Mouse (Mus musculus) testis, adult 2 months (tissue): ENCODE measurements around the gene Cdk5rap3. TPM values are rescaled to one million over a fixed set of nuclear protein-coding genes. Genes with fewer than 3 reads are reported as not detected.

Experiments
- H3K27ac ChIP-seq: fragments of 200-500 bp; 2 replicates; pipeline ENCODE4 v1.5.1; 2012; ENCODE audit warnings: low read depth, low read length; ENCODE audit not compliant: control insufficient read depth, insufficient read depth
- H3K27me3 ChIP-seq: fragments of 200-500 bp; 2 replicates; pipeline ENCODE4 v1.6.1; 2012; ENCODE audit warnings: mild to moderate bottlenecking, low read length, moderate library complexity; ENCODE audit not compliant: control insufficient read depth, insufficient read depth
- H3K36me3 ChIP-seq: fragments of 200-500 bp; 2 replicates; pipeline ENCODE4 v1.6.1; 2012; ENCODE audit warnings: mild to moderate bottlenecking, low read length; ENCODE audit not compliant: control insufficient read depth, insufficient read depth
- H3K4me1 ChIP-seq: fragments of 200-500 bp; 2 replicates; pipeline ENCODE4 v1.6.1; 2012; ENCODE audit warnings: low read length; ENCODE audit not compliant: control insufficient read depth, insufficient read depth
- H3K4me3 ChIP-seq: fragments of 200-500 bp; 2 replicates; pipeline ENCODE4 v1.5.1; 2012; ENCODE audit warnings: low read depth, mild to moderate bottlenecking, low read length, moderate library complexity, mixed read lengths; ENCODE audit not compliant: control insufficient read depth
- CTCF ChIP-seq: fragments of 200-500 bp; IDR thresholded peaks from 2 replicates; pipeline ENCODE4 v1.5.1; 2012; ENCODE audit warnings: low read depth, mild to moderate bottlenecking, inconsistent platforms, low read length, moderate library complexity; ENCODE audit not compliant: control insufficient read depth, insufficient read depth, insufficient replicate concordance
- POLR2A ChIP-seq: fragments of 200-500 bp; IDR thresholded peaks from 2 replicates; pipeline ENCODE4 v1.6.1; 2012; ENCODE audit warnings: low read depth, mild to moderate bottlenecking, inconsistent platforms, low read length, moderate library complexity; ENCODE audit not compliant: control insufficient read depth
- polyA plus RNA-seq: library from polyadenylated mRNA; depleted of rRNA; stranded (reverse); fragments of >200 nt; gene quantifications from 2 replicates; pipeline ENCODE4 v1.2.3, GENCODE M21; 2012

Cdk5rap3 gene
- polyA plus RNA-seq, 1 experiment = 75.0 TPM

DNA sequence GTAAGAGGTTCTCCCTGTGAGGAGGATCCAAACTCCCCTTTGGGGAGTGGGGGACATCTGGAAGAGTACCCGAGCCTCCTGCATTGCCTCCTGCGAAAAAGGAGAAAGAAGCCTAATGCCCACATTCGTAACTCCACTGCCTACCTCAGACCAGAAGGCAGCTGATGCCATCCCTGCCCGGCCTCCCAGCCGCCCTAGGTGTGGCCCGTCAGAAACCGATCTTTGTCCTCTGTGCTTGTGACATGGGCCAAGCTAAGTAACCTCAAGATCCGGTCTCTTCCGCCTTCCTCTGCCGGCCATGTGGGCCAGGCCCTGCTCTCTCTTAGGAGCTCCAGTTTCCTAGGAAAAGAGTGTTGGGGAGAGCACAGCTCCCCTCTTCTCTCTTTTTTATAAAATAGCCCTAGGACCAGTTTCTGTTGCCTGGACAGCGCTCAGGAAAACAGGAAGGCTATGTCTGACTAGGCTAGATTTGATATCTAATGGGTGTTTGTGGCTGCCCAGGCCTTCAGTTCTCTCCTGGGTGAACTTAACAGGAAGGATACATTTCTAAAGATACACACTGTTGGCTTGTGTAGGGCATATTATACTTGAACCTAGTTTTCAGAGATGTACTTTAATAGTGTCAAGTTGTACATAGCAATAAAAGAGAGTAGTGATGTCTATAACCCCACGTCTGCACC, 9.3 kb upstream of the Cdk5rap3 start:
- no peaks in the 10 kb centered on the region for H3K4me1 ChIP-seq
- H3K27ac ChIP-seq = no peak overlapping the region

DNA sequence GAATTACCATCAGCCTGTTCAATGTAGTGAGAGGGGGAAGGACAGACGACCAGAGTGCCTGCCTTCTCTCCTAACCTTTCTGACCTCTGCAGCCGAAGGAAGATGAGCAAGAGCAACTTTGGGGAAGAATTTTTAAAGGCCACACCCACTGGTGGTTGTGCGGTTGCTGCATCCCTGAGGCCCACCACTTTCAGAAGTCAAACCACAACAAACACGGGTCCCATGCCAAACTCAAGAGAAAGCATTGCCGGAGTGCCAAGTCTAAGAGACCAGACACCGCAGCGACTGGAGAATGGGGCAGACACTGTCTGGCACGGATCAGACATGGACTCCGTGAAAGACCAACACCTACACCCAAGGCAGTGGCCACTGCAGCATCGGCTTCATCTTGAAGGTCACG, 8.6 kb upstream of the Cdk5rap3 start:
- Histone ChIP-seq H3K4me1 (no peaks in the 10 kb centered on the region), H3K27ac (no peak overlapping the region), H3K4me3 (no peak overlapping the region), H3K36me3 (no peaks in the 10 kb centered on the region), H3K27me3 (no peaks in the 10 kb centered on the region)
- TF ChIP-seq CTCF (no peak), POLR2A (no peak)

More for the DNA sequence above, 9.3 kb upstream of the Cdk5rap3 start:
- TF ChIP-seq CTCF (no peak), POLR2A (no peak)
- no peaks in the 10 kb centered on the region for H3K27me3 ChIP-seq
- no peaks in the 10 kb centered on the region for H3K36me3 ChIP-seq
- H3K4me3 ChIP-seq = no peak overlapping the region

DNA sequence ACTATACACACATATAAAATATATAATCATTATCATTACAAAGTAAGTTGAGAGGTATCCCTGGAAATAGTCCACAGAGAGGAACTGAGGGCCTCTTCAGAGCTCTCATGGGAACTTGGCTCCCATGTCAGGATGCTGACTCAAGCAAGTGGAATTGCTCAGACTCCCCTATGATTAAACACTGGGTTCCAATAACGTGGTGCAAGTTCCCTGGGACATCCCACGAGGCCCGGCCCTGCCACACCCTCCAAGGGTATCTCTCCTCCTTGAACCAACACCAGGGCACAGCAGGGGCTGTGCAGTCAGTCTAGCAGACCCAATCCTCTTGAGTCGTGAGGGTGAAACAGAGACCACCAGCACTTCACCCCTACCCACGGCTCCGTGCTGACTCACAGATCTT, 2.7 kb upstream of the Cdk5rap3 start:
- TF ChIP-seq POLR2A (no peak), CTCF (no peak)
- Histone ChIP-seq H3K27me3 (no peaks in the 10 kb centered on the region), H3K36me3 (no peaks in the 10 kb centered on the region), H3K27ac (no peak overlapping the region), H3K4me1 (peaks cover 5% of the 10 kb centered on the region), H3K4me3 (no peak overlapping the region)

DNA sequence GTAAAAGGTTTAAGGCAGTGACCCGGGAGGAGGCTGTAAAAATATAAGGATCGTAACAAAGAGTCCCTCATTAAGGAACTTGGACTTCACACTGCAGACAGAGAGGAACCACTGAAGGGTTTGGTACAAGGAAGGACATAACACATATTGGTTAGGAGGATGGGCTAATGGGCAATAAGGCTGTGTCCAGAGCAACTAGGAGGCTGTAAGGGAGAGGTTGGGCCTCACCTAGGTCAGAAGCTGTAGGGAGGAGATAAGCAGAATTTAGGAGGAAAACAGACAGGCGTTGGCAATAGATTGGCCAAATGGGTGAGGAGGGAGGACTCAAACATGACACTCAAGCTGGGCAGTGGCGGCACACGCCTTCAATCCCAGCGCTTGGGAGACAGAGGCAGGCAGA, 1.1 kb upstream of the Cdk5rap3 start:
- peak overlapping the region; percentile 97 for H3K4me3 ChIP-seq
- TF ChIP-seq POLR2A = no peak
- no peak for TF ChIP-seq CTCF
- no peak overlapping the region for H3K27ac ChIP-seq

DNA sequence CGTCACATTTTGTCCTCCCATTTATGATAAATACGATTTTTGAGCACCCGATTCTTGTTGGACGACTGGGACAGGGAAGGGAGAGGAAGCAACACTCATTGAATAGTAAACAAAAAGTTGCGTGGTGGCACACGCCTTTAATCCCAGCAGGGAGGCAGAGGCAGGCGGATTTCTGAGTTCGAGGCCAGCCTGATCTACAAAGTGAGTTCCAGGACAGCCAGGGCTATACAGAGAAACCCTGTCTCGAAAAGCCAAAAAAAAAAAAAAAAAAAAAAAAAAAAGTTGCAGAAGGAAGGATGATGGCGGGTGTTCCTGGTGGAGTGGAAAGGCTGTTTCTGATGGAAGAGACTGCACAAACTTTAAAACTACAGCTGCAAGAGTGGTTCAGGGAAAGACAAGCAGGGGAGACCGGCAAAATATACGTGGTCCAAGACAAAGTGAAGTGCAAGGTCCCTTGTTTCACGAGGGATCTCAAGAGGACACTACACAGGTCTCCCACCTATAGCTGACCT, 645 bp upstream of the Cdk5rap3 start:
- Histone ChIP-seq H3K27ac (peak overlapping the region; percentile 79), H3K4me1 (peaks cover 5% of the 10 kb centered on the region), H3K36me3 (no peaks in the 10 kb centered on the region; the same call in 1 of the 2 replicates), H3K4me3 (peak overlapping the region; percentile 97), H3K27me3 (no peaks in the 10 kb centered on the region)
- TF ChIP-seq CTCF = no peak
- TF ChIP-seq POLR2A = no peak

More for the DNA sequence above, 1.1 kb upstream of the Cdk5rap3 start:
- H3K27me3 ChIP-seq = no peaks in the 10 kb centered on the region
- no peaks in the 10 kb centered on the region for H3K36me3 ChIP-seq
- peaks cover 5% of the 10 kb centered on the region for H3K4me1 ChIP-seq

DNA sequence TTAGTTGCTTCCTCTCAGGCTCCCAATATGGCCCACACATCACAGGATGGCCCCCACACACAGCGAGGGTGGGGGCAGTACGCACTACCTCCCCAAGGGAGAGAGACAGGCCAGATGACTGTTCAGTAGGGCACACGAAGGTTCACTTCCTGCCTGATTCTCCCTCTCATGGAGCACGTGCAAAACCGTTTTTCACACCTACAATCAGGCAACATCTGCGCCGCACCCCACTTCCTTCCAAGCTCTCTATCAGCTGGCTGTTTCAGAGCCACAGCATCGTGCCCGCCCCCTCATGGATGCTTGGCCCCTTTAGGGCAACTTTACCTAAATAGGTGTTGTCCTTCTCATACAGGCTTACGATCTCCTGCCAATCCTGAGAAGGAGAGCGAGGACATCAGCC, 3.6 kb downstream of the Cdk5rap3 start:
- Histone ChIP-seq H3K27me3 (no peaks in the 10 kb centered on the region), H3K4me1 (peaks cover 5% of the 10 kb centered on the region), H3K4me3 (no peak overlapping the region), H3K36me3 (peaks cover 3% of the 10 kb centered on the region), H3K27ac (no peak overlapping the region)
- TF ChIP-seq POLR2A = no peak
- TF ChIP-seq CTCF = no peak

DNA sequence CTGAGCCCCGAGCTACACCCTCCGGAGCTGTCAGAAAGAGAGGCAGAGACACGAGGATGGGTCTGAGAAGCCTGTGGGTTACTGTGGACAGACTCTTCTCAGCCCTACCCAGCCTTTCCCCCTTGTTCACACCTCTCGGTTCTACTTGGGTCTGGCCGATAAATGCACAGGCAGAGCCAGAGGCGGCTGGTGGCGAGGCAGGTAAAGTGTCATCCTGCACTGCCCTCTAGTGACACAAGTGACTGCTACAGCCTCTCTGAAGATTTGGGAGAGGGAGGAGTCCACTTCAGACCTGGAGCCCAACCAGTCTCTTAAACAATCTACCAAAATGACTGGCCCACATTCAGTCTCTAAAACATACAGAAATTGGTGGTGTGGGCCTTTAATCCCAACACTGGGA, 6.3 kb downstream of the Cdk5rap3 start:
- Histone ChIP-seq H3K36me3 (peaks cover 3% of the 10 kb centered on the region), H3K4me1 (no peaks in the 10 kb centered on the region), H3K27ac (no peak overlapping the region), H3K27me3 (no peaks in the 10 kb centered on the region), H3K4me3 (no peak overlapping the region)
- TF ChIP-seq POLR2A (no peak), CTCF (peak; percentile 59; the same call in 1 of the 2 replicates)
